Comparison of ENCODE assay signal across 8 mouse cellular contexts in the genomic region with DNA sequence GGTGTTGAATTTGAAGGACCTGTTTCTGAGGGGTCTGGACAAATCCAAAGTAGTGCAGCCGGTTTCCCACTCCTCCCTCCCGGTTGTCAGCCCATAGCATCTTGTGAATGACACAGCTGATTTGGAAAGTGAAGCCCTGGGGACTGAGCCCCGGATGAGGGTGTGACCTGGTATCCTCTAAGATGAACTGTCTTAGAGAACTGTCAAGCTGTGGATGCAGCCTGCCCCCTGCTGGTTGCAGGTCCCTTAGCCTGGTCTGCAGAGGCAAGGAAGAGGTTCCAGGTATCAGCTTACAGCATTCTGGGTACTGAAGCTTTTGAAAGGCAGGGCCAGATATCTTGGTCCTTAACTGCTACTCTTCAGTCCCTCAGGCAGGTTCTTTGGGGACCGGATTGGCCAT. TPM values are rescaled to one million over a fixed set of nuclear protein-coding genes. Genes with fewer than 3 reads are reported as not detected.
DNase-seq lines count a peak whose midpoint lies in the region; ATAC-seq and TF ChIP-seq lines count a peak whose summit lies in the region.
"Had no signal": no experiment of that assay in that cellular context is flagged by ENCODE, and none has a peak within 500 bp of the region (broad histone marks: within the 10 kb centered on the region; RNA-seq: fewer than 3 reads in every experiment).

No protein-coding gene starts in this region.

- ATAC-seq in CD4-positive, CD25-positive, alpha-beta regulatory T cell, adult 4 months, result peak; percentile 79
- ATAC-seq in Patski, result no peak

- intact Hi-C loops in heart, adult 2 months (cut with DNase I), result loop anchor here (5.0 kb wide), 3 partner anchors 78 to 228 kb away; partner anchors contain the start of gene Arih1

- TF ChIP-seq EP300 in heart, adult 2 months (IDR thresholded peaks at IDR 0.05; ENCODE audit: insufficient read depth, low read depth, low read length), result peak; percentile 66; the same call in 1 of the 2 replicates

- CTCF ChIA-PET in Patski (lab: Charles Lee), result interaction anchor here (1.2 to 1.5 kb wide), 3 partner anchors 20 to 226 kb away, joined by 3 to 4 read pairs (median 3); partner anchors contain the start of genes Hexa and Tmem202

- TF ChIP-seq CTCF in Patski (IDR thresholded peaks at IDR 0.05), result peak; percentile 93
- TF ChIP-seq CTCF in heart, adult 2 months (IDR thresholded peaks at IDR 0.05), result peak; percentile 96
- peak; percentile 92 for TF ChIP-seq CTCF in layer of hippocampus, adult 2 months (conservative IDR thresholded peaks at IDR 0.05)

- TF ChIP-seq POLR2A in heart, adult 2 months (IDR thresholded peaks at IDR 0.05; ENCODE audit: insufficient read depth, low read depth, low read length), result no peak

- H3K27me3 ChIP-seq in Patski, result peaks cover 4% of the 10 kb centered on the region
- H3K27me3 ChIP-seq in heart, adult 2 months (ENCODE audit: control insufficient read depth, insufficient read depth, low read length), result no peaks in the 10 kb centered on the region

- H3K4me1 ChIP-seq in heart, adult 2 months (ENCODE audit: control insufficient read depth, insufficient read depth, low read length), result peaks cover 2% of the 10 kb centered on the region; the same call in 1 of the 2 replicates

- no peak overlapping the region for H3K9ac ChIP-seq in heart, adult 2 months (ENCODE audit: low read depth, low read length)
- H3K9ac ChIP-seq: liver, embryonic 15.5 days had no signal

- 16% methylated on average over 4 of the region's 4 CpGs for WGBS in heart, adult 2 months

- POLR2A ChIA-PET in Patski (lab: Charles Lee), result interaction anchor here (0.8 kb wide), 1 partner anchor 154 kb away, joined by 4 read pairs; no protein-coding TSS in a partner anchor

- no peak overlapping the region for H3K4me3 ChIP-seq in heart, adult 2 months
- H3K4me3 ChIP-seq in layer of hippocampus, adult 2 months, result no peak overlapping the region
- H3K4me3 ChIP-seq: liver, embryonic 15.5 days had no signal

- no peaks in the 10 kb centered on the region for H3K79me2 ChIP-seq in heart, adult 2 months (replicated peaks; ENCODE audit: control insufficient read depth, insufficient read depth, low read length)

- in situ Hi-C loops in Patski (cut with MboI; ENCODE audit: low pct_unique_long_range_greater_than_20kb), result loop anchor here (5.0 to 25.0 kb wide), 2 partner anchors 223 to 553 kb away; no protein-coding TSS in a partner anchor

- no peak overlapping the region for H3K27ac ChIP-seq in heart, adult 2 months
- no peak overlapping the region for H3K27ac ChIP-seq in layer of hippocampus, adult 2 months
- H3K27ac ChIP-seq: liver, embryonic 15.5 days had no signal

- H3K36me3 ChIP-seq in heart, adult 2 months (ENCODE audit: control insufficient read depth, insufficient read depth, low read length), result no peaks in the 10 kb centered on the region

- no peak for DNase-seq in Patski (ENCODE audit: low read depth, low spot score)
- DNase-seq in cerebellum, postnatal 25 days, result peak; percentile 66 to 81
- DNase-seq in heart, adult 2 months, result peak; percentile 81 to 85
- peak; percentile 61 to 77 for DNase-seq in layer of hippocampus, adult 2 months (ENCODE audit: low spot score in 2 of 2)
- DNase-seq in lung, postnatal 36 days, result peak; percentile 89
- peak; percentile 85 for DNase-seq in skeletal muscle tissue, adult 2 months (ENCODE audit: low read depth, low spot score)

RNA-seq across cellular contexts. Expression of gene Celf6, which starts 12.1 kb away (rescaled TPM):
- not detected for polyA plus RNA-seq in CD4-positive, CD25-positive, alpha-beta regulatory T cell, adult 4 months (2017; shearing (Covaris generic))
- polyA plus RNA-seq in Patski (2021), result not detected
- not detected for total RNA-seq in heart, adult 2 months (2021)
- polyA plus RNA-seq in heart, adult 2 months (2012; rRNA removed), result 0.18 TPM in 1 of 2 replicates, not detected in the other
- total RNA-seq in layer of hippocampus, adult 2 months (2021), result 10 to 100 TPM; 25.2 to 30.4 TPM

RNA-seq across cellular contexts. Expression of gene Tmem202, which starts 26.0 kb away (rescaled TPM):
- 1 to 10 TPM in 1 of 2 experiments, under 1 TPM in 1; 0.89 to 1.4 TPM for polyA plus RNA-seq in CD4-positive, CD25-positive, alpha-beta regulatory T cell, adult 4 months (2017; shearing (Covaris generic))
- 0.95 TPM for polyA plus RNA-seq in Patski (2021)
- total RNA-seq in heart, adult 2 months (2021), result under 1 TPM; 0.37 to 0.84 TPM
- 0.16 and 0.29 TPM in 2 replicates for polyA plus RNA-seq in heart, adult 2 months (2012; rRNA removed)
- 1 to 10 TPM; 2.4 to 2.8 TPM for total RNA-seq in layer of hippocampus, adult 2 months (2021)

RNA-seq across cellular contexts. Expression of gene Hexa, which starts 26.3 kb away (rescaled TPM):
- 10 to 100 TPM; 37.1 to 56.0 TPM for polyA plus RNA-seq in CD4-positive, CD25-positive, alpha-beta regulatory T cell, adult 4 months (2017; shearing (Covaris generic))
- 135 TPM for polyA plus RNA-seq in Patski (2021)
- 10 to 100 TPM; 46.9 to 51.7 TPM for total RNA-seq in heart, adult 2 months (2021)
- polyA plus RNA-seq in heart, adult 2 months (2012; rRNA removed), result 50.6 and 64.4 TPM in 2 replicates
- 10 to 100 TPM; 47.8 to 51.0 TPM for total RNA-seq in layer of hippocampus, adult 2 months (2021)

RNA-seq across cellular contexts. Expression of gene Parp6, which starts 51.5 kb away (rescaled TPM):
- polyA plus RNA-seq in CD4-positive, CD25-positive, alpha-beta regulatory T cell, adult 4 months (2017; shearing (Covaris generic)), result 10 to 100 TPM; 35.0 to 53.6 TPM
- polyA plus RNA-seq in Patski (2021), result 25.2 TPM
- 10 to 100 TPM; 16.4 to 16.5 TPM for total RNA-seq in heart, adult 2 months (2021)
- 24.2 and 40.3 TPM in 2 replicates for polyA plus RNA-seq in heart, adult 2 months (2012; rRNA removed)
- total RNA-seq in layer of hippocampus, adult 2 months (2021), result 100 to 1,000 TPM; 129 to 132 TPM
